Mouse (Mus musculus) urinary bladder, postnatal 25 days (tissue): ENCODE measurements around the gene Tgif2lx2.
"Not testable (repeated sequence)": the region's sequence is repeated elsewhere in the genome, so short reads cannot be mapped to it uniquely, and the experiment has no call there.

Experiments
- DNase-seq: peaks from one replicate; pipeline ENCODE4 v3.0.0; 2022; ENCODE audit warnings: low spot score

The Tgif2lx2 gene

GRCm38 (mm10) chrX:118426927-118427326, at the start of gene Tgif2lx2:
Tgif2lx2 (plus strand) TSS chrX:118427227.
- not testable (repeated sequence) for DNase-seq
